Mouse (Mus musculus) hindbrain, postnatal 0 days (tissue): ENCODE measurements around the gene Mpp6. TPM values are rescaled to one million over a fixed set of nuclear protein-coding genes. Genes with fewer than 3 reads are reported as not detected.

Experiments used
- ATAC-seq: fragments of 200-750 bp; cut with Nextera tagmentation; 2 replicates; pipeline ENCODE4 v1.8.0; 2017; ENCODE audit warnings: mild to moderate bottlenecking, moderate TSS enrichment, moderate library complexity
- DNase-seq: peaks from one replicate; pipeline ENCODE4 v3.0.0-alpha.2; 2015; ENCODE audit warnings: low spot score
- H3K27ac ChIP-seq: fragments of 300-500 bp; sonication (generic); 2 replicates; pipeline ENCODE4 v1.5.1; 2014; ENCODE audit warnings: mild to moderate bottlenecking
- H3K27me3 ChIP-seq: fragments of 300-500 bp; sonication (generic); 2 replicates; pipeline ENCODE4 v1.6.1; 2014; ENCODE audit warnings: low read length, mixed read lengths; ENCODE audit not compliant: insufficient read depth
- H3K36me3 ChIP-seq: fragments of 300-500 bp; sonication (generic); 2 replicates; pipeline ENCODE4 v1.6.1; 2014; ENCODE audit warnings: low read length, mixed read lengths; ENCODE audit not compliant: insufficient read depth
- H3K4me1 ChIP-seq: fragments of 300-500 bp; sonication (generic); 2 replicates; pipeline ENCODE4 v1.6.1; 2014; ENCODE audit warnings: antibody characterized with exemption, low read length, mixed read lengths; ENCODE audit not compliant: insufficient read depth
- H3K4me2 ChIP-seq: fragments of 300-500 bp; sonication (generic); 2 replicates; pipeline ENCODE4 v1.6.1; 2014; ENCODE audit warnings: low read depth, mild to moderate bottlenecking, low read length, moderate library complexity, mixed read lengths
- H3K4me3 ChIP-seq: fragments of 300-500 bp; sonication (generic); 2 replicates; pipeline ENCODE4 v1.5.1; 2014; ENCODE audit warnings: low read length
- H3K9ac ChIP-seq: fragments of 300-500 bp; sonication (generic); replicated peaks from 2 replicates; pipeline ENCODE4 v1.6.1; 2014; ENCODE audit warnings: mild to moderate bottlenecking, low read length, moderate library complexity, mixed read lengths
- H3K9me3 ChIP-seq: fragments of 300-500 bp; sonication (generic); 2 replicates; pipeline ENCODE4 v1.6.1; 2016; ENCODE audit warnings: low read length, mixed read lengths
- CTCF ChIP-seq: IDR thresholded peaks from 2 replicates; pipeline ENCODE4 v1.5.1; 2016; ENCODE audit warnings: antibody characterized with exemption, control low read depth, low read depth
- WGBS: fragments of 180-500 bp; shearing (Covaris S2); extraction: QIAGEN DNeasy Blood & Tissue Kit; methylation state at CpG from one replicate; pipeline ENCODE4 v1.1.7; 2014; 5-methylcytosine and 5-hydroxymethylcytosine counted together
- polyA plus RNA-seq: library from polyadenylated mRNA; unstranded; fragments of >200 nt; fragmentation: Nextera tagmentation; extraction: Ambion mirVana; gene quantifications from 2 replicates; pipeline ENCODE4 v1.2.1, GENCODE M21; 2015
- total RNA-seq: library from RNA; depleted of rRNA; stranded (reverse); fragments of >200 nt; gene quantifications from 2 replicates; pipeline ENCODE4 v1.2.3, GENCODE M21; 2014; rRNA removed

The Mpp6 gene
- total RNA-seq, result 41.3 and 55.6 TPM in 2 replicates
- polyA plus RNA-seq, result 63.1 and 64.1 TPM in 2 replicates

DNA sequence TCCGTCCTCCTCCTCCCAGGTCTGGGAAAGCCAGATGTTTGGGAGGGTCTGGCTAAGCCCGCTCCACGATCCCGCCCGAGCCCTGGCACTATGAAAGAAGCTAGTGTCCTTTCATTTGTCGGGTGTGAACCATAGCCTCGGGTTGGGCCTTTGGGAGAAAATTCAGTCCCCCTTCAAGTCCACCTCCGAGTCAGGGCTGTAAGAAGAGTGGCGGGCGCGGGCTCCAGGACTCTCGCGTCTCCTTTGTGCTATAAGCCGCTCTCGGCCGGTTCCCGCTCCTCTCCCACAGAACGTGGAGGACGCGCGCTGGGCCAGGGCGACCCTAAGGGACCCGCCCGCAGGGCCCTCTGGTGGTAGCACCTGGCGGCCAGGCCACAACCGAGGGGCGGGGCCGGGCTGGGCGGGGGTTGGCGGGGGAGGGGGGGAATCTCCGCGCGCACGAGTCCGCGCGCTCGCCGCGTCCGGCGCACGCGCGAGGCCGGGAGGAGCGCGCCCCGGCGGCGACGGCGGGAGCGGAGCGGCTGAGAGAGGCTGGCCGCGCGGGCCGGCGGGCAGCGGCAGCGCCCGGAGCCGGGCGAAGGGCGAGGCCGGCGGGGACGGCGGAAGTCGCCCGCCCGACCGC lies at the start of gene Mpp6:
TSS of gene Mpp6 (plus strand) at position 485 of the 622 bp plus-strand sequence.
- no peaks in the 10 kb centered on the region for H3K36me3 ChIP-seq
- under 1% methylated on average over 55 of the region's 74 CpGs for WGBS

DNA sequence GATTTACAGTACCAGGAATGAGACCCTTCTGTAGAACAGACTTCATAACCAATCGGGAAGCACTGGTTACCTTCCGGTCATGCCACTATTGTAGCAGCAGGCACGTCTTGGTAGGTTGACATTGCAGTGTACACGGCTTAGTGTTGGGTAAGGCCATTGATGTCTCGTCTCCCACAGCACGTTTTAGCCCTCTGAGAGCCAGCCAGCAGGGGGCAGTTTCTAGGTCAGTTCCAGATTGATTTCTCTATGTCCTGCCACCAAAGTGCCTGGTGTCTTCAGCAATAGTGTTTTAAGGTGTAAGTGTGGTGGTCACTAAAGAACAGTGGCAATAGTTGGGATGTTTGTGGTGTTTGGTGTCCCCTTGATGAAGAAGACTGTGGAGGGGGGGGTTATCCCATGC lies 43.9 kb upstream of the Mpp6 start:
- no peak for DNase-seq
- Histone ChIP-seq H3K36me3 (no peaks in the 10 kb centered on the region), H3K27ac (no peak overlapping the region), H3K4me2 (no peak overlapping the region), H3K9me3 (no peaks in the 10 kb centered on the region), H3K27me3 (no peaks in the 10 kb centered on the region), H3K4me1 (no peaks in the 10 kb centered on the region), H3K9ac (no peak overlapping the region), H3K4me3 (no peak overlapping the region)
- no peak for ATAC-seq
- 88% methylated on average over 6 of the region's 6 CpGs for WGBS
- TF ChIP-seq CTCF, result no peak

More for the DNA sequence above, at the start of gene Mpp6:
- Histone ChIP-seq H3K27ac (peak within 1 kb of the TSS; percentile 82), H3K4me3 (peak within 1 kb of the TSS; percentile 66), H3K27me3 (no peaks in the 10 kb centered on the region), H3K9me3 (no peaks in the 10 kb centered on the region), H3K4me2 (peak within 1 kb of the TSS; percentile 60), H3K4me1 (peaks cover 6% of the 10 kb centered on the region; the same call in 1 of the 2 replicates), H3K9ac (peak within 1 kb of the TSS; percentile 86)
- TF ChIP-seq CTCF, result peak; percentile 58
- peak; percentile 91 for DNase-seq
- peak; percentile 95 for ATAC-seq

DNA sequence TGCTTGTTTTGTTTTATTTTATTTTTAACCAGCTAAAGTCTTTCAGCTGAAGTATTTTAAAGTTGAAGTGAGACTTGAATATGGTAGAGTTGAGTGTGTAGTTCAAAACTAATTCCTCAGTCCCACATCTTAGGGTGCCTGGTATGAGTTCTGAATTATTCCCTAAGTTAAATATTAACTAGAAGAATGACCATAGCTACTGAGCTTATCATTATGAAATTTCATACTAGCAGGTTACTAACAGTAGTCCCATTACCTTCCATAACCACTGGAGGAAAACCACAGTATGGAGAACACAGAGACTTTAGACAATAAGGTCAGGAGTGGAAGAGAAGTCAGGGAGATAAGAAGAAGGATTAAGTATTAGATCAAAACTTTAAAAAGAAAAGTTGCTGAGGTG lies 41.6 kb upstream of the Mpp6 start:
- Histone ChIP-seq H3K27me3 (no peaks in the 10 kb centered on the region), H3K4me1 (no peaks in the 10 kb centered on the region), H3K9ac (no peak overlapping the region), H3K4me2 (no peak overlapping the region), H3K36me3 (no peaks in the 10 kb centered on the region), H3K4me3 (no peak overlapping the region), H3K9me3 (no peaks in the 10 kb centered on the region), H3K27ac (no peak overlapping the region)
- ATAC-seq (no peak), DNase-seq (no peak)
- TF ChIP-seq CTCF, result no peak

DNA sequence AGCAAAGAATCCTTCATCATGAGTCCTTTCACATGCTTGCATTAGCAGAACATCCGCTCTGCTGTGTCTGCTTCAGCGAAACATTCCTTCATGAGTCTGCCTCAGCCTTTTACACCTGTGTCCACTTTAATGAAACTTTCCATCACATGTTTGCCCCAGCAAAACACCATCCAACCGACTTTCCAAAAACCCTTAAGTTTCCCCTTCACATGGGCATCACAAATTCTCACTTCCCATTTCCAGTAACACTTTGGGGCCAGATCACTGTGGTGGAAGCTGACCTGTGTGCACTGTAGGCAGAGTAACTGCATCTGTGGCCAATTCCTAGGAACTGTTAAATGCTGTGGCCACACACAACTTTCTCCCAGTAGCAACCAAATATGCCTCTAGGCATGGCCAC lies 34.8 kb upstream of the Mpp6 start:
- no peak overlapping the region for H3K9ac ChIP-seq

DNA sequence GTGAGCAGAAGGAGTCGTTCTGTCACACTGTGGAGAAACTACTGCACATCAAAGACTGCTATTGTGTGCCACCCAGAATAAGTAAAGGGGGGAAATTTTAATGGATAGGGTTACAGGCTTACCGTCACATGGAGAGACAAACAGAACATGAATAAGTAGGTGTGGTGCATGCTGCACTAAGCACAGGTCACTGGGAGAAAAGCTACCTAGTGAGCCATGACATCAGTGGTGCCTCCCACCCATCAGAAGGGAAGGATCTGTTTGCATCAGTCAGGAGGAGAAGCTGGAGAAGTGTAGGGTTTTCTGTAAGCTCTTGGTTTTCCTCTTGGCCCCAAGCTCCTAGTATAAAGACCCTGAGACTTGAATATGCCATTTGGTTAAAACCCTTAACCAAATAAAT lies 33.6 kb upstream of the Mpp6 start:
- DNase-seq (no peak), ATAC-seq (no peak)
- H3K9ac ChIP-seq, result no peak overlapping the region
- TF ChIP-seq CTCF, result no peak
- no peaks in the 10 kb centered on the region for H3K27me3 ChIP-seq
- 62% methylated on average over 2 of the region's 2 CpGs for WGBS
- H3K4me1 ChIP-seq, result no peaks in the 10 kb centered on the region
- H3K4me3 ChIP-seq, result no peak overlapping the region
- H3K9me3 ChIP-seq, result no peaks in the 10 kb centered on the region
- H3K36me3 ChIP-seq, result no peaks in the 10 kb centered on the region
- no peak overlapping the region for H3K27ac ChIP-seq
- H3K4me2 ChIP-seq, result no peak overlapping the region

More for the DNA sequence above, 34.8 kb upstream of the Mpp6 start:
- no peak for ATAC-seq
- Histone ChIP-seq H3K27me3 (no peaks in the 10 kb centered on the region), H3K9me3 (no peaks in the 10 kb centered on the region), H3K4me1 (no peaks in the 10 kb centered on the region), H3K27ac (no peak overlapping the region), H3K4me3 (no peak overlapping the region), H3K36me3 (no peaks in the 10 kb centered on the region), H3K4me2 (no peak overlapping the region)
- DNase-seq, result no peak
- TF ChIP-seq CTCF, result no peak
- WGBS, result 92% methylated on average over 3 of the region's 3 CpGs

DNA sequence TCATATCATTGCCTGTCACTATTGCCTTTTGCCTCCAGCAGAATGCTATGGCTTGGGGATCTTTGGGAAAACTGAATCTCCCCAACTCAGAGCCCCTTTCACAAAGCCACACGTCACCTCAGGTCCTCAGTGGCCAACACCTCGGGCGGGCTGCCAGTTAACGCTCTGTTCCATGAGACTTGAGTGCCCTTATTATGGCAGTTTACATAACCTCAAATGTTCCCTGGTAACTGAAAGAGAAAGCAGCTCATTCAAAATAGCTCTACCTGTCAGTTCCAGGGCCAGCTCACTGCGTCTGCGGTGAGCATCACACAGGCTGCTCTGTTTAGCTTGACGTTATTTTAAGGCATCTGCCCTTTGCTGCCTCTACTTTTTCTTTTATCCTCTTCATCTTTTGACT lies 29.6 kb upstream of the Mpp6 start:
- no peak overlapping the region for H3K27ac ChIP-seq
- TF ChIP-seq CTCF, result no peak
- no peak overlapping the region for H3K4me2 ChIP-seq
- H3K9ac ChIP-seq, result no peak overlapping the region
- ATAC-seq, result no peak
- H3K27me3 ChIP-seq, result no peaks in the 10 kb centered on the region
- no peaks in the 10 kb centered on the region for H3K4me1 ChIP-seq
- H3K36me3 ChIP-seq, result no peaks in the 10 kb centered on the region
- no peak for DNase-seq
- H3K4me3 ChIP-seq, result no peak overlapping the region
- WGBS, result 64% methylated on average over 7 of the region's 7 CpGs
- no peaks in the 10 kb centered on the region for H3K9me3 ChIP-seq

DNA sequence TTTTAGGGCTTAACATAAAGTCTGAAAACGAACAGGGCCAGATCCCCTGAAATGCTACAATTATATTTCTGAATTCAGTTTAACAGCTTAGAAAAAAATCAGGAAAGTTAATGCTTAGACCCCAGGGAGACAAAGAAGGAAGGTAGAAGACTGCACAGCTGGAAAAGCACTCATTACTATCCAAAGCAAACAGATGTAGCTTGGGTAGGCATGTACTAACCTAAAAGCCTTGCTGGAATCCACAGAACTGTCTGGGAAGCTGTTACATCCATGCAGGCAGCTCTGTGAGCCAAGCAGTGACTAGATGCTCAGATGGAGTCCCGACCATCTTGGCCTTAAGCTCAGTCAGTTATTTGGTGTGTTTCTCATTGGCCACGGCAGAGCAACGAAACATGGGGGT lies 24.8 kb upstream of the Mpp6 start:
- whole genome bisulfite sequencing, result 65% methylated on average over 4 of the region's 4 CpGs
- Histone ChIP-seq H3K9ac (no peak overlapping the region), H3K4me1 (no peaks in the 10 kb centered on the region), H3K27me3 (no peaks in the 10 kb centered on the region), H3K36me3 (no peaks in the 10 kb centered on the region), H3K27ac (no peak overlapping the region), H3K4me2 (no peak overlapping the region), H3K4me3 (no peak overlapping the region), H3K9me3 (no peaks in the 10 kb centered on the region)
- DNase-seq (no peak), ATAC-seq (no peak)
- no peak for TF ChIP-seq CTCF
